Mouse (Mus musculus) left cerebral cortex, adult 2 months (tissue): ENCODE measurements around the gene Hsp90aa1. TPM values are rescaled to one million over a fixed set of nuclear protein-coding genes. Genes with fewer than 3 reads are reported as not detected.
A peak's percentile ranks its signal among the peaks of the same experiment; 100 is the strongest.

Source experiments
- DNase-seq, 2 experiments: peaks; one replicate each; pipeline ENCODE4 v3.0.0; 2021 to 2022; ENCODE audit warnings: low spot score in 2 of 2, mixed read lengths in 1 of 2; ENCODE audit errors: extremely low spot score in 1 of 2
- H3K27ac ChIP-seq: fragments of 200-600 bp; 2 replicates; pipeline ENCODE4 v1.8.1; 2022
- H3K4me3 ChIP-seq: fragments of 200-600 bp; 2 replicates; pipeline ENCODE4 v1.8.1; 2022
- CTCF ChIP-seq: fragments of 200-600 bp; IDR thresholded peaks from 2 replicates; pipeline ENCODE4 v1.8.1; 2022; ENCODE audit warnings: antibody characterized with exemption, mild to moderate bottlenecking, moderate library complexity
- intact Hi-C: fragments of 180-260 bp; cut with DNase I; formaldehyde crosslinking; loops from one replicate; pipeline ENCODE4 v1.15.1; 2025
- microRNA-seq, 2 experiments: library from miRNA; unstranded; fragments of <30 nt; microRNA quantifications; one replicate each; pipeline ENCODE4 v1.2.0; 2021
- total RNA-seq, 2 experiments: library from RNA; stranded (reverse); gene quantifications; 2 replicates each; pipeline ENCODE4 v1.2.3; 2021

The Hsp90aa1 gene
- total RNA-seq, 2 experiments from 2014 or later, result 993 to 1,084 TPM

GRCm38 (mm10) chr12:110681878-110682277 lies 20.6 kb downstream of the Hsp90aa1 start:
- intact Hi-C loops, result no loop called here
- no peak overlapping the region for H3K4me3 ChIP-seq
- no peak overlapping the region for H3K27ac ChIP-seq
- DNase-seq, result no peak
- no peak for TF ChIP-seq CTCF

GRCm38 (mm10) chr12:110681191-110681590 lies 21.3 kb downstream of the Hsp90aa1 start:
- no peak for TF ChIP-seq CTCF
- no peak for DNase-seq
- Histone ChIP-seq H3K4me3 (no peak overlapping the region), H3K27ac (no peak overlapping the region)
- intact Hi-C loops, result no loop called here

GRCm38 (mm10) chr12:110674243-110674642 lies 28.3 kb downstream of the Hsp90aa1 start:
- Histone ChIP-seq H3K27ac (no peak overlapping the region), H3K4me3 (no peak overlapping the region)
- TF ChIP-seq CTCF, result peak; percentile 53
- DNase-seq, result no peak
- intact Hi-C loops, result no loop called here

- Histone ChIP-seq H3K27ac (no peak overlapping the region), H3K4me3 (no peak overlapping the region)
- intact Hi-C loops, result no loop called here
- no peak; the same call in none of the 2 replicates for TF ChIP-seq CTCF
- no peak for DNase-seq
Measured at GRCm38 (mm10) chr12:110667466-110668077, 35.0 kb downstream of the Hsp90aa1 start.

GRCm38 (mm10) chr12:110661746-110662145 lies 40.8 kb downstream of the Hsp90aa1 start:
- H3K4me3 ChIP-seq, result no peak overlapping the region
- intact Hi-C loops, result loop anchor here (5.0 kb wide), 1 partner anchor 34 kb away; no protein-coding TSS in a partner anchor
- no peak for TF ChIP-seq CTCF

GRCm38 (mm10) chr12:110651464-110651863 lies 51.1 kb downstream of the Hsp90aa1 start:
- no peak for DNase-seq
- no peak overlapping the region for H3K27ac ChIP-seq
- intact Hi-C loops, result loop anchor here (5.0 kb wide), 1 partner anchor 34 kb away; no protein-coding TSS in a partner anchor
- TF ChIP-seq CTCF, result no peak
- H3K4me3 ChIP-seq, result no peak overlapping the region

More at GRCm38 (mm10) chr12:110661746-110662145, 40.8 kb downstream of the Hsp90aa1 start:
- H3K27ac ChIP-seq, result no peak overlapping the region
- no peak for DNase-seq

- peak in 1 of 2 experiments; percentile 29 for DNase-seq
- no peak overlapping the region for H3K4me3 ChIP-seq
- H3K27ac ChIP-seq, result peak overlapping the region; percentile 36; the same call in 1 of the 2 replicates
- TF ChIP-seq CTCF, result peak; percentile 51
- intact Hi-C loops, result loop anchor here (5.0 kb wide), 1 partner anchor 33 kb away; no protein-coding TSS in a partner anchor
Measured at GRCm38 (mm10) chr12:110650241-110650641, 52.3 kb downstream of the Hsp90aa1 start.

Small RNA genes within 50 kb of the gene (microRNA-seq; reads per million reads assigned to microRNA genes)
- 0 reads per million in 2 experiments for gene Gm27299

Other genes starting within 250 kb of the Hsp90aa1 start
- gene Dync1h1, start 101.3 kb downstream of the Hsp90aa1 start, total RNA-seq, result 100 to 1,000 TPM; 324 to 346 TPM
- gene 1700001K19Rik, start 20.1 kb downstream of the Hsp90aa1 start, total RNA-seq, result not detected
- gene Wdr20, start 35.2 kb upstream of the Hsp90aa1 start, total RNA-seq, result 10 to 100 TPM; 41.1 to 45.4 TPM
- 10 to 100 TPM; 13.0 to 13.3 TPM for gene Mok, start 138.2 kb upstream of the Hsp90aa1 start, total RNA-seq
- 10 to 100 TPM; 11.4 to 12.3 TPM for gene Zfp839, start 147.5 kb upstream of the Hsp90aa1 start, total RNA-seq
- 100 to 1,000 TPM in 1 of 2 experiments, 10 to 100 TPM in 1; 94.4 to 107 TPM for gene Cinp, start 186.4 kb upstream of the Hsp90aa1 start, total RNA-seq
- gene Tecpr2, start 186.5 kb upstream of the Hsp90aa1 start, total RNA-seq, result 10 to 100 TPM; 46.7 to 50.0 TPM